Mouse (Mus musculus): ENCODE measurements around the gene Slc25a1.
A peak's percentile ranks its signal among the peaks of the same experiment; 100 is the strongest.

The Slc25a1 gene

DNA sequence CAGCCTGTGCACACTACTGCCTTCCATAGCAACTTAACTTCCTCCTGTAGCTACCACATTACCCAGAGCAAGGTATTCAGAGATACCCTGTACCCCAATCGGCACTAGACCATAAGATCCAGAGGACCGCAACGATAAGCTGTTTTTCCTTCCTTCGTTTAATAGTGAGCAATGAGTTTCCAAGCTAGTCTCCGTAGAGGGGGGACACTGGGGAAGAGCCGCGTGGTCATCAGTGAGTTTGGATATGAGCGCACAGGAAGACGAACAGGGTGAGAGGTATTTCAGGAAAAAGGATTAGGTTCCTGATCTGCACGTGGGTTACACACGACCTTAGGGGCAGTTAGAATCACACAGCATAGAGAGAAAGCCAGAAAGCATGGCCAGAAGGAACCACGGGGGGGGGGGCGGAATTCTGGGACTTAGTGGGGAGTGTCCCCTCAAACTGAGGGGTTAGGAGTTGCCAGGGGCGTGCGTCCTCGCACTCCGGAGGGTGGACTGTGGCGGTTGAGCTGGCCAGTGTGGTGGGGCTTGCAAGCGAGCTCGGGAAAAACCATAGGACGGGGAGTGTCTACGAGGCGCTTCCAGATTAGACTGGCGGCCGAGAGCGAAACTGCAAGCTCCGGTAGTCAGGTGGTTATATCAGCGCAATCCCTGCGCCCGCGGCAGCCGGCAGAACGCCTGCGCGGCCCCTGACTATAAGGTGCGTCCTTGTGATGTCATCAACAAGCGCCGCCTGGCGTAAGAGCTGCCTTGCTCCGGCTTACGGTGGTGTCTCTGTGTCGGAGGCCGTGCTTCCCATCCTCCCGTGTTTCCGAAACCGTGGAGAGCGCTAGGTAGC lies 6.5 kb downstream of the Slc25a1 start:
- peak; percentile 90 to 95 for DNase-seq (ENCODE audit: low spot score in 2 of 2)

DNA sequence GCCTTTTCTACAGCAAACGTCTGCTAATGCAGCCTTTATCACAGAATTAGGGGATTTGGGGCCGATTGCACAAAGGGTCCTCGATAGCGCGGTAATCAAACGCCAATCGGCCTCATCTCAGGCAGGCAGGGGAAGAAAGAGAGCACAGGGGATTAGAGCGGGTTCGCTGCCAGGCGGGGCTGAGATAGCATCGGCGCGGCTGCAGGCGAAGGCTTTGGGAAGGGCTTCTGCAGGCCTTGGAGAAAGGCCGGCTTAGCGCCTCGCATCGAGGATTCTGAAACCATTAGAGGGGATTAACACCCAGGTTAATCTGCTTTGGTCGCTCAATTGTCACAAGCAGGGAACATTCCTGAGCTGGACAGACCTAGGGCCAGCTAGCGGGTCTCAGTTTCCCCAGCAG lies 7.4 kb downstream of the Slc25a1 start:
- DNase-seq (ENCODE audit: low spot score in 2 of 2), result no peak

DNA sequence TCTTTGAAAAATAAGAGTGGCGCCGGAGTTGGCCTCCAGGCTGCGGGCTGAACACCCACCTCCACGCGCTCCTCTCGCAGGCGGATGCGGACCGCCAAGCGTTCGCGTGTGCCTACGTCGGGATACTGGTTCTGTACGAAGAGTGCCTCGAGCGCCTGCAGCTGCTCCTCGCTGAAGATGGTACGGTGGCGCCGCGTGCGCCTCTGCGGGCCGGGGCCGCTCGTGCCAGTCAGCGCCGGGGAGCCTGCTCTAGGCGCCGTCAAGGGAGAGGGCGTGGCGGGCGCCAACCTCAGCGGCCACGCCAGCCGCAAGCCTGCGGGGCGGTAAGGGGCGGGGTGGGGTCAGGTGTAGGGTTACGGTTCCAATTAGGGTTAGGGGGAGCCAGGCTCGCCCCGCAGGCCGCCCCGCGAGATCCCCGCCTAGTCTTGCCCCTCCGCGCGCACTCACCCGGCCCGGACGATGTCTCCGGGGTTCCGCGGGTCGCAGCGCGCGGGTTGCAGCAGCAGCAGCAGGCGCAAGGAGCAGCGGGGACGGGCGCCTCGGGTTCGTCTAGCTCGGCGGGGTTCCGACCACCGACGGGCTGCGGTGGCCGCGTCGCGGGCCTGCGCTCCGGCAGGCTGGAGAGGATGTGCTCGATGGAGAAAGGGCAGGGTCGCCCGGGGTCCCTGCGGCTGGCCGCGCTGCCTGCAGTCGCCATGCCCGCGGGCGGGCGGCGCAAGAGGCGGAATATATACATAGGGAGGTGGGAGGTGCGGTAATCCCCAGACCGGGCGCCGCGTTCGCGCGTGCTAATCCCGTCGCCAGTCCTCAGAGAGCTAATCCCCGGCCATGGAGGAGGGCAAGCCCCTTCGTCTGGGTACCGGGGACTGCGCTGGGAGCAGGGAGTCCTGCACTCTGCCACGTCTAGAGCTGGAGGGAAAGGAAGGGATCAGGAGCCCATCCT lies 13.4 kb downstream of the Slc25a1 start, which contains the start of gene Gsc2:
Gene Gsc2 (minus strand): TSS at position 753 of the 943 bp plus-strand sequence.
- DNase-seq (ENCODE audit: low spot score in 2 of 2), result no peak

DNA sequence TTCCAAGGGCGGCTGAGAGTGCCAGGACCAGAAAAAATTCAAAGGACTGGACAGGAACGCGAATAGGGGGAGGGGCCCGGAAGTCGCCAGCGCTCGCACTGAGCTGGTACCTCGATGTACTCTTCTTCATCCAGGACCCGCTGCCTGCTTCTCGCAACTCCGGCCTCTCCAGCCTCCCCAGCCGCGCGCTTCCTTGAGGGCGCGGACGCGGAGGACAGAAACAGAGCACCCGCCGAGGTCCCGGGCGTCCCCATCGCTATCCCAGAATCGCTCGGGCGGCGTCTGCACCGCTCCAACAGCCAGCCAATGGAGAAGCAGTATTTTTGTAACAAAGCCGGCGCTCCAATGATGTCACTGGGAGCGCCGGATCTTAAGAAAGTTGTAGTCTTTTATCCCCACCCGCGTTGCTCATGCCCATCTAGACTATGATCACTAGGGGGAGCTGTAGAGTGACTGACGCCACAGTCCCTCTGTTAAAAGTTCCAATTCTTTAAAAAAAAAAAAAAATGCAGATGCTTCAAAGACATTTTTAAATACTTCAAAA lies 16.9 kb downstream of the Slc25a1 start, which contains the start of gene Ess2:
Gene Ess2 (minus strand): TSS at position 297 of the 544 bp plus-strand sequence.
- DNase-seq (ENCODE audit: low spot score in 2 of 2), result peak; percentile 82 to 89

DNA sequence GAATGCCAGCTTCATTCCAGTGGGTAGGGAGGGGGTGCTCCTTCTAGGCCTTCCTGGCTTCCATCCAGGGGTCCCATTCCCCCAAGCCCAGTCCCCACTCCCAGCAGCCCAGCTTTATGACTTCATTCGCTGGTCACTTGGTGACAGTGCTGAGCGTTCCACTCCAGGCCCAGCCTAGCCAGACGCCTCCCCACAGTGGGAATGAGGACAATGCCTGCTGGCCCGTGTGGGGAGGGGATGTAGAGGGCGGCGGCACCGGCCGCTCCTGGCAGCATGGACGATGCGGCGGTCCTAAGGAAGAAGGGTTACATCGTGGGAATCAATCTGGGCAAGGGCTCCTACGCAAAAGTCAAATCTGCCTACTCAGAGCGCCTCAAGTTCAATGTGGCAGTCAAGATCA lies 29.6 kb downstream of the Slc25a1 start, which contains the start of the genes Dgcr2 and Tssk2:
Gene Dgcr2 (minus strand): TSS at position 101 of the 400 bp plus-strand sequence.
Gene Tssk2 (plus strand): TSS at position 176 of the 400 bp plus-strand sequence.
- DNase-seq (ENCODE audit: low spot score in 2 of 2), result no peak

DNA sequence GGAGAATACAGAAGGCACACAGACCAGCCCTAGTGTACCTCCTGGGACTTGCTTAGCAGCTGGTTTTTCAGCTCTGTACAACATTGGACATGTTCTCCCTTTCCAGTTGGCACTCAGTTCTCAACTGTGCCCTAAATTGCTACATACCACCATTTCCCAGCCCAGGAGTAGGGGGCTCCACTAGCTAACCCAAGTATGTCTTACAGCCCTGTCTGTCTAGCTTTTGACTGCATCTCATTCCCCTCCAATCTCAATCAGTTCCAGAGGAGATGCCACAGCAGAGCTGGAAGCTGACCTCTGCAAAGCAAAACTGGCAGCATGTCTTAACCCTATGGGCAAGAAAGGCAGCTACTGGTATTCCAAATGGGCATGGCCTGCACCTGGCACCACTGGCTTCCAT lies 31.9 kb downstream of the Slc25a1 start:
- DNase-seq (ENCODE audit: low spot score in 2 of 2), result no peak

DNA sequence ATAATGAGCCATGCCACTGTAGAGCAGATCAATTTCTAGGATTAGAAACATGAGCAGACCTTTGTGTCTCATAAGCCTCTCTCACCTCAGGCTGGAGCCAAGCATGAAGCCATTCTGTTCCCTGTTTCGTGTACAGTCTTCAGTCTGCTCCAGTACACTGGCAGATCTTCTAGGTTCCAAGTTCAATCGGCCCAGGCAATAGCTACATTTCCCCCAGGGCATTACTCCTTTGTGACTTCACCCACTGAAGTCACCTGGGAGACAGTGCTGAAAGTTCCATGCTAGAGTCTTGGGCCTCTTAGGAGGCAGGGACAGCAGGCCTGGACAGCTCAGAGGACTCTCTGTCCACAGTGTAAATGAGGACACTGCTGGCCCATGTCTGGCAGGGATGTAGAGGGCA lies 34.1 kb downstream of the Slc25a1 start, which contains the start of gene Tssk1:
Gene Tssk1 (plus strand): TSS at position 301 of the 400 bp plus-strand sequence.
- no peak for DNase-seq (ENCODE audit: low spot score in 2 of 2)

DNA sequence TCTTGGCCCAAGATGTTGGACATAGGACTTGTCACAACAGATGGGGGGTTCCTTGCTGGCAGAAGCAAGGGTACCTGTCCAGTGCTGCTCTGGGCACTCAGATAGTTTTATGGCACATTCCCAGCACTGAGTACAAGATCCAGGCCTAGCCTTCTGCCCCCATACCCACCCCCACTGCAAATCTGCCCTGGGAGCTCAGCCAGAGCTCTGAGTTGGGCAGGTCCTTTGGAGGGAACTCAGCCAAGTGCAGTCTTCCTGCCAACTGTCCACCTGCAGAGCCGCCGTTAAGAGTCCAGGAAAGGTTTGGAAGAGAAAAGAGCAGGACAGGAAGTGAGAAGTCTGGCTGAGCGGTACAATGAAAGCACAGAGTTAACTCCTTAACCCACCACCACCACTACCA lies 35.4 kb downstream of the Slc25a1 start:
- DNase-seq (ENCODE audit: low spot score in 2 of 2), result no peak

DNA sequence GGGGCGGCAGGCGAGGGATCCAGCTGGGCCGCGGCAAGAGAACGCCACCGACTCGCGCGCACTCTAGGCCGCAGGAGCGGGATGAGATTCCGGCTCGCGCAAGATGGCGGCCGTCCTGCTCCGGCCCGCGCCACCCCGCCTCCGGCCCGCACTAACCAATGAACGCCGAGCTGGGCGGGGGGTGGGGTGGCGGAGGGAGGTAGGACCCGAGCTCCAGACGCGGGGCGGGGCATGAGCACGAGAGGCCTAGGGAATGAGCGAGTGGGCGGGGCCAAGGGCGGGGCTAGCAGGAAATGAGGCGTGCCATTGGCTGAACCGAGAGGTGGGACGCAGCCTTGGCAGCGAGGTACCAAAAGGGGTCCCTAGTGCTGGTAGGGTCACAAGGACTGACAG lies 36.5 kb downstream of the Slc25a1 start, which contains the start of gene Gm20518:
Gene Gm20518 (minus strand): TSS at position 105 of the 393 bp plus-strand sequence.
- DNase-seq (ENCODE audit: low spot score in 2 of 2), result peak; percentile 97 to 99

DNA sequence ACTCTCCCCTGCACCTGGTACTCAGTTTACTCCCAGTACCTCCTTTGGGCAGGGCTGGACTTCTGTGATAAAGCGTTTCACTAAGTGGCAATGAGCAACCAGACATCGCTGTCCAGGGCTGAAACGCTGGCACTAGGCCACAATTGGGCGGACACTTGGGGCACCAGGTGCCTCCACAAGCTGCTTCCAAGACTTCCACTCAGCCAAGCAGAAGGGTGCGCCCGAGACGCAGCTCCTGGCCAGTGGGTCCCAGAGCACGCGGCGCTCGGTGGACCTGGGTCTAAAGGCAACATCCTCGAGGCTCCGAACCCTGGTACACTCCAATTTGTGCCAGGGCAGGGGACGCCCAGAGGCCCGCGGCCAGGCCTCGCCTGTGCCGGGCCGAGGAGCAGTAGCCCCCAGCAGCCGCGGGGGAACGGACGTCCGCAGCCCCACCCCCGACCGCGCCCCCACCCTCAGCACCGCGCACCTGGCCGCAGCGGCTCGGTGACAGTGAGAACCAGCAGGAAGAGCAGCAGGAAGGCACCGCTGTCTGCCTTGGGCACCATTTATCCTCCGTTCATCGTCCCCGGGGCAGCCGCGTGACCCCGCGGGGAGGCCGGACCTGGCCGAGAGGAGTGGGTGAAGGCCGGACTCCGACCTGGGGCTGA lies 37.0 kb downstream of the Slc25a1 start:
- peak; percentile 30 to 39 for DNase-seq (ENCODE audit: low spot score in 2 of 2)

DNA sequence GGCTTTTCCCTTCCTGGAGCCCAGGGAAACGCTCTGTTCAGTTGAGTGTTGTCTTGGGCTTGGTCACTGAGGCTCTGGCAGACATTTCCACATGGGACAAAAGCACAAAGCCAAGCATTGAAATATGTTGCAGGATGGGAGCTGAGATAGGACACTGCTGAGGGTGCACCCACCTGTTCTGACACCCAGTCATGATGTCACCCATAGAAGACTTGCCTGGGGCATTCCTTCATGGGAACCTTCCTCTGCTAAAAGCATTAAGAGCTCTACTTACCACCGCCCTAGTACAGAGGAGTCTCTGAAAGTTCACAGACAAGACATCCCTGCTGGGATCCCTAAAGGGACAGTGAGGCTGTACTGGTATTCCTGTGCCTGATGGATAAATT lies 37.7 kb downstream of the Slc25a1 start:
- no peak for DNase-seq (ENCODE audit: low spot score in 2 of 2)

DNA sequence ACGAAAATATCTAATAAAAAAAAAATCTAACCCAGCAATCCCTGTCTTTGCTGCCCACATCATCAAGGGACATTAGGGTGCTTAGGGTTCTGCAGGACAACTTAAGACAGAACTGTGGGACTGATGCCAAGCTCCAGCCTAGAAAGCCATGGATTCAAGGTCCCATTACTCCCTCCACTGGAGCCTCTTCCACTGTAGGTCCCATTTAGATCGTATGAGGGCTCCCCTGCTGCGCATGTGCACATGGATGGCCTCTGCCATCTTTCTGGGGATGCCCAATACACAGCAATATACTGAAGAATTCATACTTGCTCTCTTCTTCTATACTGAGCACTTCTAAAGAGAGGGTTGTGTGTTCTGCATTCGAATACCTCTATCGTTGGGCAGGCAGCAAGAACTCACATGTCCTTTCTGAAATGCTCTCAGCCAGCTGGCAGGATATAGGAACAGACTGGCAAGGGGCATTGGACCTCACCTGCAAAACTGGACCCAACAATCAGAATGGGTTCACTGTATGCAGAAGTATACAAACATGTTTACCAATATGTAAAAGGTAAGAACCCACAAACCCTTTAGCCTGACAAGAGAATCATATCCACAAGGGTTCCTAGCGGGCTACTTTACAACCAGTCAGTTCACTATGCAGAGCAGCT lies 38.2 kb downstream of the Slc25a1 start:
- no peak for DNase-seq (ENCODE audit: low spot score in 2 of 2)

DNA sequence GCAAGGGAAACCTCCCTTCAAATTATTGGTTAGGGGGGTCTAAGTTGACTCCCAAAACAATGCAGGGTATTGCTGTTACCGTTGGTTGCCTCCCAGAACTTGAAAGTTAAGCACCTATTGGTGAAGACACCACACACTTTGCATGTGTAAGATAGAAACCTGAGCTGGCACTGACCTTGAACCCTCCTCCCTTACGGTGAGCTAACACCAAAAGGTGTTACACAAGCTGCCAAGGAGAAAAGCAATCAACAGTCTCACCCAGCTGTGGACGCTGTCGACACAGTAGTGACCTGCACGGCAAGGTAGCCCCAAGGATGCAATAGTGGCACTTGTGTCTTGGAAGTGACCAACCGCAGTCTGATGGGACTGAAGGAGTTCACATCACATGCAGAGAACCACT lies 43.9 kb downstream of the Slc25a1 start:
- DNase-seq (ENCODE audit: low spot score in 2 of 2), result no peak

DNA sequence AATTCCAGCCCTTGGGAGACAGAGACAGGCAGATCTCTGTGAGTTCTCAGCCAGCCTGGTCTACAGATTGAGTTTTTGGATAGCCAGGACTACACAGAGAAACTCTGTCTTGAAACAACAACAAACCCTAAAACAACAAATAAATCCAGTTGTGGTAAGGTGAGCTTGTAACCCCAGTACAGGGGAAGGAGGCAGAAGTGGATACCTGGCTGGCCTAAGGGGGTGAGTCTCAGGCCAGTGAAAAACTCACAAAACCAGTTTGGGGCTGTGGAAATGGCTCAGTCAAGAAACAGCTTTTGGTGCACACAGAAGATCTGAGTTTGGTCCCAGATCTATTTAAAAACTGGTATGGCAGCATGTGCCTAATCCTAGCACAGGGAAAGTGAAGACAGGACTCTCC lies 45.8 kb downstream of the Slc25a1 start:
- no peak for DNase-seq (ENCODE audit: low spot score in 2 of 2)

DNA sequence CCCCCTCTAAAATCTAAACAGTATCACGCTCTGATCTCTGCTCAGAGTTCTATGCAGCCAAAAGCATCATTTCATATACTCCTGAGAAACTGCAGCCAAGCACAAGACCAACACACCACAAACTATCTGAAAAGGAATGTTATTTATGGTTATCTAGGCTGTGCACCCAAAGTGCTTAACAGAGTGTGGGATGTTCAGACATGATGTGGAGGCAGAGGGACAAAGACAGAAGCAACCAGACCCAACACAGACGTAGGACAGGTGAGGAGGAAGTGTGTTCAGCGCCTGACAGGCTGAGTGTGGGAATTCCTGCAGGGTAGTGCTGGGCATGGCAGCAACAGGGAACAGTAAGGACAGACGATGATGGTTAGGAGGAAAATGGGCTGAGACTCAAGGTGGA lies 48.4 kb downstream of the Slc25a1 start:
- DNase-seq (ENCODE audit: low spot score in 2 of 2), result no peak

DNA sequence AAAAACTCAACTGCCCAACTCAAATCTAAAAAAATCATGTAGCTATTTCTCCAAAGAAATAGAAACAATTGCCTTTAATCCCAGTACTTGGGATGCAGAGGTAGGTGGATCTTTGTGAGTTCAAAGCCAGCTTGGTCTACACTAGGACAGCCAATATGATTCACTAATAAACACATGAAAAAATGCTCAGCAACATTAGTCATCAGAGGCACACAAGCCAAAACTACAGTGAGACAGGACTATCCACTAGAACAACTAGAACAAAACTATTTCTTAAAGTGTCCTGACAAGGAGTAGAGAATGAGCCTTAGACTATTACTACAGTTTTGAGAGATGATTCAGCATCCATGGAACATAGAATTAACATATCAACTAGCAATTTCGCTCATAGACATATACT lies 51.9 kb downstream of the Slc25a1 start:
- DNase-seq (ENCODE audit: low spot score in 2 of 2), result no peak

Measured in frontal cortex, postnatal 25 days (tissue).